In genomic region chr7:142373641-142374412, GRCm38 (mm10) we compare ENCODE assay signal across 8 mouse cellular contexts. TPM values are rescaled to one million over a fixed set of nuclear protein-coding genes. Genes with fewer than 3 reads are reported as not detected.
A peak's percentile ranks its signal among the peaks of the same experiment; 100 is the strongest.
DNase-seq lines count a peak whose midpoint lies in the region; ATAC-seq lines count a peak whose summit lies in the region.

Gene Ifitm10, minus strand, starts transcription at chr7:142373753.

- peaks cover 35% of the 10 kb centered on the region for H3K27me3 ChIP-seq in hindbrain, embryonic 14.5 days (ENCODE audit: control insufficient read depth, insufficient read depth, low read length)

- peaks cover 38% of the 10 kb centered on the region for H3K36me3 ChIP-seq in hindbrain, embryonic 14.5 days (replicated peaks; ENCODE audit: control insufficient read depth, insufficient read depth)

- H3K27ac ChIP-seq in hindbrain, embryonic 14.5 days = no peak within 1 kb of the TSS

- 73% methylated on average over 8 of the region's 8 CpGs for WGBS in hindbrain, embryonic 14.5 days

- H3K4me1 ChIP-seq in hindbrain, embryonic 14.5 days (replicated peaks; ENCODE audit: control insufficient read depth, insufficient read depth, low read length) = peaks cover 11% of the 10 kb centered on the region

- H3K9ac ChIP-seq in hindbrain, embryonic 14.5 days = no peak within 1 kb of the TSS

- peak within 1 kb of the TSS; percentile 45; the same call in 1 of the 2 replicates for H3K4me3 ChIP-seq in hindbrain, embryonic 14.5 days (replicated peaks; ENCODE audit: low read length)

- no peak for ATAC-seq in hindbrain, embryonic 14.5 days (ENCODE audit: low FRiP score)
- no peak for ATAC-seq in activated CD4-positive, CD25-positive, alpha-beta regulatory T cell, adult 4 months

- H3K4me2 ChIP-seq in hindbrain, embryonic 14.5 days (replicated peaks) = peak within 1 kb of the TSS; percentile 68; the same call in 1 of the 2 replicates

- H3K9me3 ChIP-seq in hindbrain, embryonic 14.5 days (ENCODE audit: control insufficient read depth, low read length) = no peaks in the 10 kb centered on the region

- peak; percentile 48 for DNase-seq in kidney, adult 11 months
- no peak for DNase-seq in kidney, postnatal 14 days
- DNase-seq in brain, adult 2 months (ENCODE audit: low read depth, low spot score) = peak; percentile 31
- DNase-seq in hindbrain, embryonic 14.5 days (ENCODE audit: low spot score) = no peak
- DNase-seq in liver = peak; percentile 9
- no peak for DNase-seq in embryo, embryonic 9.5 days (ENCODE audit: extremely low spot score)
- DNase-seq in embryo, embryonic 11 days = no peak

RNA-seq across cellular contexts. Expression of gene Ifitm10, which starts in this region (rescaled TPM):
- 6.4 and 7.3 TPM in 2 replicates for polyA plus RNA-seq in hindbrain, embryonic 14.5 days (2014; fragmentation: Nextera tagmentation; extraction: Ambion mirVana)
- polyA plus RNA-seq in activated CD4-positive, CD25-positive, alpha-beta regulatory T cell, adult 4 months (2017; shearing (Covaris generic)) = 1 to 10 TPM; 1.9 to 2.5 TPM

Comparison
In these comparisons a context has a peak if more than half of its experiments do, and no peak if none do; other contexts are left out.
1. DNase-seq: peak in kidney, adult 11 months (single experiment), brain, adult 2 months (single experiment) and liver (single experiment); none in kidney, postnatal 14 days (single experiment), hindbrain, embryonic 14.5 days (single experiment), embryo, embryonic 9.5 days (single experiment) and embryo, embryonic 11 days (single experiment).